Mouse (Mus musculus) retina, adult 2 months (tissue): ENCODE results near the gene Lrfn2.
A peak's percentile ranks its signal among the peaks of the same experiment; 100 is the strongest.

Experiments used
- DNase-seq: peaks from one replicate; pipeline ENCODE4 v3.0.0-alpha.2; 2012; ENCODE audit warnings: low read depth, low spot score

Gene Lrfn2

GRCm38 (mm10) chr17:48931621-48932405 is at the start of gene Lrfn2:
Lrfn2 (plus strand) TSS chr17:48932379.
- DNase-seq, result peak; percentile 60

- no peak for DNase-seq
Observed at GRCm38 (mm10) chr17:48887472-48888385, 44.5 kb upstream of the Lrfn2 start.

- DNase-seq, result no peak
Observed at GRCm38 (mm10) chr17:48905286-48906040, 26.7 kb upstream of the Lrfn2 start.

GRCm38 (mm10) chr17:48913437-48913836 is 18.7 kb upstream of the Lrfn2 start:
- no peak for DNase-seq

- no peak for DNase-seq
Observed at GRCm38 (mm10) chr17:48917411-48917810, 14.8 kb upstream of the Lrfn2 start.

GRCm38 (mm10) chr17:48918458-48918857 is 13.7 kb upstream of the Lrfn2 start:
- no peak for DNase-seq

GRCm38 (mm10) chr17:48922905-48923304 is 9.3 kb upstream of the Lrfn2 start:
- DNase-seq, result no peak

GRCm38 (mm10) chr17:48925426-48925825 is 6.8 kb upstream of the Lrfn2 start:
- no peak for DNase-seq

- DNase-seq, result no peak
Observed at GRCm38 (mm10) chr17:48930994-48931393, 1.2 kb upstream of the Lrfn2 start.

- no peak for DNase-seq
Observed at GRCm38 (mm10) chr17:48932406-48932906, 277 bp downstream of the Lrfn2 start.

GRCm38 (mm10) chr17:48932916-48933315 is 737 bp downstream of the Lrfn2 start:
- DNase-seq, result no peak

GRCm38 (mm10) chr17:48935201-48935600 is 3.0 kb downstream of the Lrfn2 start:
- DNase-seq, result no peak

GRCm38 (mm10) chr17:48936445-48937141 is 4.4 kb downstream of the Lrfn2 start:
- DNase-seq, result no peak

- DNase-seq, result no peak
Observed at GRCm38 (mm10) chr17:48938711-48939220, 6.6 kb downstream of the Lrfn2 start.

- DNase-seq, result no peak
Observed at GRCm38 (mm10) chr17:48946315-48946714, 14.1 kb downstream of the Lrfn2 start.

GRCm38 (mm10) chr17:48946765-48947164 is 14.6 kb downstream of the Lrfn2 start:
- DNase-seq, result no peak

- DNase-seq, result no peak
Observed at GRCm38 (mm10) chr17:48951250-48951649, 19.1 kb downstream of the Lrfn2 start.

GRCm38 (mm10) chr17:48956033-48956631 is 24.0 kb downstream of the Lrfn2 start:
- no peak for DNase-seq

GRCm38 (mm10) chr17:48960161-48960698 is 28.1 kb downstream of the Lrfn2 start:
- DNase-seq, result no peak

- DNase-seq, result no peak
Observed at GRCm38 (mm10) chr17:48962646-48963045, 30.5 kb downstream of the Lrfn2 start.
